Mouse (Mus musculus): ENCODE data around the gene Pold2.
"Not testable (repeated sequence)": the region's sequence is repeated elsewhere in the genome, so short reads cannot be mapped to it uniquely, and the experiment has no call there.

Pold2 gene

DNA sequence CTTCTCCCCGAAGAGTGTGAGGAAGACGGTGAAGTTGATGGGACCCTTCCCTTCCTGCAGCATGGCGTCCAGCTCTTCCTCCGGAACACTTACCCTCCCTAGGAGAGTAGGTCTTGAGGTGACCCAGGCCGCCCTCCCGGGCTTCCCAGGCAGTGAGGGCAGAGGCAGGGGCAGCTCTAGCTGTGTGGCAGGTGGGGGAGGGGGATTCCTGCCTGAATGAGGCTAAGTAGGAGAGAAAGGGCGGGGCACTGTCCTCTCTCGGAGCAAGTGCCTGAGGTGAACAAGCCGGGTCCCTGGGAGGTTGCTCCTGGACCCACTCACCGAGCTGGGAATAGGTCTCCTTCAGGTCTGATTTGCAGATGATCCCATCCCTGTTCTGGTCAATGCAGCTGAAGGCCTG, 19.7 kb upstream of the Pold2 start:
- DNase-seq = no peak

DNA sequence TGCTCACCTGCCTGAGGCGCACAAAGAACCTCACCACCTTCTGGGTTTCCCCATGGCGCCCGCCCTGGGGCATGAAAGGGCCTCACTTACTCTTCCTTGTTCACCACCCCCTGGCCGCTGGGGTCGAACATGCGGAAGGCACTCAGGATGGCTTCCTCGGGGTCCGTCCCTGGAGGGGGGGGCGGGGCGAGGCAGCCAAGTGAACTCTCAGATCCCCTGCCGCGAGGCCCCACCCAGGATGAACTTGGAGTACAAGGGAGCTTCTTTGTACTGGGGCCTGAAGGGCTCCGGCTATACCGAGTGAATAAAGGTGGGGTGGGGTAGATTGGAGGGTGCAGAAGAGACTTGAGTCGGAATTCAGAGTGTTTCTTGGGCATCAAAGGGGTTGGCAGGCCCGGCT, 19.1 kb upstream of the Pold2 start:
- DNase-seq = no peak

DNA sequence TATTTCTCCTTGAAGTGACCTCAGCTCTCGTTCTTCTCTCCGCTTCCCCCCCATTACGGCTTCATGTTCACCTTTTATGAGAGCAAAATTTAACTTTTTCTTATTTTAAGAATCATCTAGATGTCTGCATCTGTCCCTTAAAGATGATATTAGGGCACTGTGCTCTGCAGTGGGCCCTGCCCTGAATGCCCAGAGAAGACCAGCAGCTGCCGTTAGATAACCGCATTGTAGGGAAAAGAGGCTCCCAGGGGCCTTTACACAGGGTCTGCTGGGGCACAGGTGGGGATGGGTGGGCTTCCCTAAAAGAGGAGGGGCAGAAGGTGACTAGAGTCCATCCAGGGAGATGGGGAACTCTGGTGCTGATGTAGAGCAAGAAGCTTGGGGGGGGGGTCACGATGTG, 15.7 kb upstream of the Pold2 start:
- DNase-seq = no peak

DNA sequence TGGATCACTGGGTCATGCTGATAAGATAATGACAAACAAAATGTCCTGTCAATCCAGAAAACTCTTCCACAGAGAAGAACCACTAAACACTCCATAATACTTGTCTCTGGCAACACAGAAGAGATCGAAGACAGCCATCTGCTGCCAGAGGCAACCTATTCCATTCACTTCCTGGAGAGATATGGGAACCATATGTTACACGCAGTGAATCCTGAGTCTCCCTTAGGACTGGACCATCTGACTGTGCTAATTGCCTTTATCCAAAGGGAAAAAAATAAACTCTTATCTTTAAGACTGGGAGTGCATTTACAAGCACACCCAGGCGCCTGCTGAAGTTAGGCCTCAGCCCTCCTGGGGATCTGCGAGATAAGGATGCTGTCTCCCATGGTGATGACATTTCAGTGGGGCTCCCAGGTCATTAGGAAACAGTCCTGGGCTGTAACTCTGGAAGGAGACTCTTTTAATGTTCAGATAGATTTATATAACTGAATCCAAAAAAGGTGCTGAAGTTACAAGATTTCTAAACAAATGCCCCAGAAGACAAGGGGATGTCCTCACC, 14.8 kb upstream of the Pold2 start:
- DNase-seq = no peak

DNA sequence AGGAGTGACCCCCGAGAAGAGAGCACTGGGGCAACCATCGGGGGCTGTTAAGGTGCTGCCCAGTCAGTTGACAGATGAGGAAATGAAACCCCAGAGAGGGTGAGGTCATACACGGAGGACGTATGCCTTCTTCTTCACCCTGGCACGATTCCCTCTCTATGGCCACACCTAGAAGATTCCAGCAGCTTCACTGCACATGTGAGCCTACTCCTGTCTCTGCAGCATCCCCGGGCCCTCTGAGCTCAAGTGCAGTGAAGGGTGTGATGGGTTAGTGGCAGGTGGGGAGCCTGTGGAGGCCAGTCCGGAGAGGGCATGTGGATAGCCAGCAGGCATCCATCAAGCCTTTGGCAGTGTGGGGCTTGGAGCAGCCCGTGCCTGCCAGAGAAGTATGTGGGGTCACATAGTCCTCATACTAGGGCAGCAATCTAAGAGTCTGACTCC, 14.1 kb upstream of the Pold2 start:
- DNase-seq = peak in 1 of 2 experiments; percentile 20

DNA sequence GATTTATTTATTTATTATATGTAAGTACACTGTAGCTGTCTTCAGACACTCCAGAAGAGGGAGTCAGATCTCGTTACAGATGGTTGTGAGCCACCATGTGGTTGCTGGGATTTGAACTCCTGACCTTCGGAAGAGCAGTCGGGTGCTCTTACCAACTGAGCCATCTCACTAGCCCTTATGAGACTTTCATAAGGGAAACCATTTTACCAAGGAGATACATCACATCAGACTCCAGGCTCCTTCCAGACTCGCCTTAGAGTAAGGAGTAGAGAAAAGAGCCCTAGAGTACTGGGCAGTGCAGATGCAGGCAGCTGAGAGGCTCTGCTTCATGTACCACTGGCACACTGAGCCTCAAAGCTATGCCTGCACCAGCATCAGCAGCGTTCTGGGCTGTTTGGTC, 10.5 kb upstream of the Pold2 start:
- DNase-seq = not testable (repeated sequence)

DNA sequence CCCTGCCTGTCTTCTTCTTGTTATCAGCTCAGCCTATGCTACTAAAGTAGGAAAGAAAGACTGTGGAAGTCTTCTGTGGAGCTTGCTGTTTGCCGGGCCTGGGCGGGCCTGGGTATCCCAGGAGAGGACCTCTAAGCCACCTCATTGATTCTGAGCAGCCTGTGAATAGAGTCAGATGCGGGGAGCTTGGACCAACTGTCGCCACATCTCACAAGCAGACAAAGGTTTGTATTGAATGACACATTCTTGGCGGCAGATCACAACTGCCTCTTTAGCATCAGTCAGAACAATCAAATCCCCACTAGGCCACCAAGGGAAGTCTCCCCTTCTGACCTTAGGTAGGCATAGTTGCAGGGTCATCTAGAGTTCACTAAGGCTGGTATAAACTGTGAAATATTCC, 9.2 kb upstream of the Pold2 start:
- DNase-seq = no peak

DNA sequence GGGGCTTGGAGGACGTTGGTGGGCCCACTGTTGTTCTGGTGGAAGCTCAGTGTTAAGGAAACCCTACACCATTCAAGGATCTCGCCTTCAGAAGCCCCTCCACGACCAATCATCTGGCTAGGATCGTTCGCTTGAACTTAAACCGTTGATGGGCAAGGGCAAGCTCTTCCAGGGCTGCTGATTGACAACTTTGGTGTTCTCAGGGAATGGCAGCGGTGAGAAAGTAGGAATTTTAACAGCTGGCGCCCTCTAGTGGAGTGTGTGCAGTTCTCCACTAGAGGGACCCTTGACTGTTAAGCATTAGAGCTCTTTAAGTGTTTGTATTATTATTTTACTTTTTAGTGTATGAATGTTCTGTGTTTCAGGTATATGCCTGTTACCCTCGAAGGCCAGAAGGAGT, 8.1 kb upstream of the Pold2 start:
- DNase-seq = peak in 1 of 2 experiments; percentile 59

DNA sequence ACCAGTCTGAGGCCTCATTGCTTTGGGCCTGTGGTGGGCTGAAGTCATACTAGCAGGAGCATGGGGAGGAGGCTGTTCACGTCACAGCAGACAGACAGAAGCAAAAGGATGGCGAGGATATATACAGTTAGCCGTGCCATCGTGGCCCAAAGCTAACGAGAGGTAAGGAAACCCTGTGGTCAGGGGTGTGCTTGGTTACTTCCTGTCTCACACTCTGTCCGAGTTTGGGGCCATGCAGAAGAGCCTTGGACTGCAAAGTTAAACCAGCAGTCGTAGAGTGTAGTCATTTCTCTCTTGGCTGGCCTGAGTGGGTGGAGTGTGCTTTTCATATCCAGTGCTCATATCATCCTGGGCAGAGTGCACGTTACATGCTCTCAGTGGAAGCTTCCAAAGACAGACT, 4.4 kb upstream of the Pold2 start:
- DNase-seq = peak in 1 of 2 experiments; percentile 13

DNA sequence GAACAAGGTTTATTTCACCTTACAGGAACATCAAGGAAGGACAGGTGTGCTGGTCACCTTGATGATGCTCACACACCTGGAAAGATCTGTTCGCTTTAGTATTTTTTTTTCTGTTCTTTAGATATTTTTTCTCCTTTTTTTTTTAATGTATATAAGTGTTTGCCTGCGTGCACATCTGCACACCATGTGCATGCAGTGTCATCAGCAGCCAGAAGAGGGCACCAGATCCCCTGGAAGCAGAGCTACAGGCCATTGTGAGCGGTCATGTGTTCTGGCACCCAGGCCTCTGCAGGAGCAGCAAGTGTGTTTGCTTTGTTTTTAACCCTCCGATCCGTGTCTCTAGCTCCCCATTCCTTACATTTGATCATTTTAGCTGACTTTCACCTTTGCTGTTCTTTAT, 1.8 kb upstream of the Pold2 start:
- DNase-seq = peak in 1 of 2 experiments; percentile 46

DNA sequence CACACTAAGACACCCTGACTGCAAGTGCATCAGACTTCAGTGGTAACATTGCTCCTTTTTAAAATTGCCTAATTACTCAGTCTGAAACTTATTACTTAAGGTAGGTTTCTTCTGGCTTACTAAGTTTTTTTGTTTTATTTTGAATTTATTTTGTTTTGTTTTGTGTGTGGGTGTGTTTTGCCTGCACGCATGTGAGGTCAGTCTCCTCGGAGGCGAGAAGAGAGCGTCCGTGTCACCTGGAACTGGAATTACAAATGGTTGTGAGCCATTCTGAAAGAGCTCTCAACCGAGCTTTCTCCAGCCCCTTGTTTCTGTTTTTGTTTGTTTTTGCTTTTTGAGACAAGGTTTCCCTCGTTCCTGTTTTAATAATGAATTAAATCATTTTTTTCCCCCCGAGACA, 569 bp upstream of the Pold2 start:
- no peak for DNase-seq

DNA sequence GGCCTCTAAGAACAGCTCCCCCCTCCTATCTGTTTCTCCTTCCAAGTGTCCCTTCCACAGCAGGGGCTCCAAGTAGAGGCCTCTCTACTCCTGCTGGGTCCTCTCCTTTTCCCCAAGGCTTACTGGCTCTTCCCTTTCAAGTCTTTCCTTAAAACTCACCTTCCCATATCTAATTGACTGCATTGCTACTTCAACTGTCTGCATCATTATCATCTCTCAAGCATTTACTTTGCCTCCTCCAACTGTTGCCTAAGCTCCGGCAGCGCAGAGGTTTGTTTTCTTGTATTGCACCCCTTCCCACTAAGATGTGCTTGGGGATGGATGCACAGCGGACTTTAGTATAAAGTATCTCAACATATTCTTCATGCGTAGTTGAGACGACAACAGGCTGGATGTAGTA, 671 bp downstream of the Pold2 start:
- DNase-seq = no peak

DNA sequence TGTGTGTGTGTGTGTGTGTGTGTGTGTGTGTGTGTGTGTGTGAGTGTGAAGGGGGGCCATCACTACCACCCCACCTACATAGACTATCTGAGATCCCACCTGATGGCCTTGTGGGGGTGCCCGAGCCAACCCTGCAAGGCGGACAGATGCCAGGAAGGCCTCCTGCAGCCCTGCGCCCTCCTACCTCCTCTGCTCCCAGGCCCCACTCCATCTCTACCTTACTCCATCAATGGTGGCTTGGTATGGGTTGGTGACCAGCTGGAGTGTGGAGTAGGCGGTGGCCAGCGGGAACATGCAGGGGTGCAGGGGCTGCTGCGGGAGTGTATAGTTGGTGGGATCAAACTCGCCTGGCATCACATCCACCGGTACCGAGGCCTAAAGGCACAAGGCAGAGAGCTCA, 4.9 kb downstream of the Pold2 start:
- DNase-seq = no peak

DNA sequence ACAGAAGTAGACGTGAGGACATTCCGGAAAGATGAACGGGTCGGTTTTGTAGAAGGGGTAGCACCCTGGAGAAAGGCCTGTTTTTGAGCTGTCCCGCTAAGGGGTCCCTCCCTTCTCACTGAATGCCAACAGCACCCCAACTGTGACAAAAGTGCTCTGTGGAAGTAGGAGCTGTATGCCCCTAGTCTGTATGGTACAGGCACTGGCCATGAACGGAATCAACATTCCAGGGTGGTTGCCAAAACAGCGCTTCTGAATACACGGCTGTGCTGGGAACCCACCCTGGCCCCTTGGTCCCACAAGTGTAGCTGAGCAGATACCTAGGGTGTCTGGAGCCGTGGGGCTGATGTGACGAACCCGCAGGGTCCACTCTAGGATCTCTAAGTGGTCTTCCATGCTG, 5.4 kb downstream of the Pold2 start:
- no peak for DNase-seq

DNA sequence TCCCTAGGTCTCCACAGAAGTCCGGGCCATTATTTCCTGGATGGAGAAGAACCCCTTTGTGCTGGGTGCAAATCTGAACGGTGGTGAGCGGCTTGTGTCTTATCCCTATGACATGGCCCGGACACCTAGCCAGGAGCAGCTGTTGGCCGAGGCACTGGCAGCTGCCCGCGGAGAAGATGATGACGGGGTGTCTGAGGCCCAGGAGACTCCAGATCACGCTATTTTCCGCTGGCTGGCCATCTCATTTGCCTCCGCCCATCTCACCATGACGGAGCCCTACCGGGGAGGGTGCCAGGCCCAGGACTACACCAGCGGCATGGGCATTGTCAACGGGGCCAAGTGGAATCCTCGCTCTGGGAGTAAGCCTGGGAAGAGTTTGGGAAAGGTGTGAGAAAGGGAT, 8.0 kb downstream of the Pold2 start:
- DNase-seq = no peak

DNA sequence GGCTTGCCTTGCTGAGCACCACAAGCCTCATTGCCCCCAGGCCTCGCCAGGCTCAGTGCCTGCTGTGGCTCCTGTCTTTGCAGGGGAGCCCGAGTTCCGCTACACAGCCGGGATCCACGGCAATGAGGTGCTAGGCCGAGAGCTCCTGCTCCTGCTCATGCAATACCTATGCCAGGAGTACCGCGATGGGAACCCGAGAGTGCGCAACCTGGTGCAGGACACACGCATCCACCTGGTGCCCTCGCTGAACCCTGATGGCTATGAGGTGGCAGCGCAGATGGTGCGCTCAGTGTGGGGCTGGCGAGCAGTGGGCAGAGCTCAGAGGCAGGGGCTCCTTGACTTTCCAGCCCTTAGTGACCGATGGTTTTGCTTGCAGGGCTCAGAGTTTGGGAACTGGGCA, 8.8 kb downstream of the Pold2 start:
- no peak for DNase-seq

DNA sequence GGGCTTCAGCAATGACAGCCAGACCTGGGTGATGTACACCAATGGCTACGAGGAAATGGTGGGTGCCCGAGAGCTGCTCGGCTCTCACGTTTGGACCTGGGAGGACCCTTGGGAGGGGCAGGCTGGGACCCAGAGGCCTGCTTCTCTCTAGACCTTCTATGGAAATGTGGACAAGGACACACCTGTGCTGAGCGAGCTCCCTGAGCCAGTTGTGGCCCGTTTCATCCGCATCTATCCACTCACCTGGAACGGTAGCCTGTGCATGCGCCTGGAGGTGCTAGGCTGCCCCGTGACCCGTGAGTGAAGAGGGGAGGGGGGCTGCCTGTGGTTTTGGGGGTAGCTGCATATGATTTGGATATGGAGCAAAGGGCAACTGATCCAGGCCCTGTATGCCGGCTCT, 9.8 kb downstream of the Pold2 start:
- no peak for DNase-seq

DNA sequence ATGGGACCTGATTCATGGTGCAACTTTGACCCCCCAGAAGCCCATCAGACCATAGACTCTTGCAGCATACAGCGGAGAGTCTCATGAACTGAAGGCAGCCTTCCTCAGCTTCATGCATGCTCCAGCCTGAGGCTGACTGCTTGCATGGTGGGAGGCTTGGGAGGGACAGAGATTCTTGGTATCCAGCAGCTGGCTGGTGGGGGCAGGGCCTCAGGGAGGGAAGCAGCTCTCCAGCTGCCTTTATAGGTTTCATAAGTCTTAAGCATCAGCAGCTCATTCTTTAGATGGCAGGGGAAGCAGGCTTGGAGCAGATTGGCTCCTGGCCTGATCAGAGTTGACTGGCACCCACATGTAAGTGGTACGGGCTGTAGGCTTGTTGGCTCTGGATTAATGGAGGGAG, 10.9 kb downstream of the Pold2 start:
- no peak for DNase-seq

DNA sequence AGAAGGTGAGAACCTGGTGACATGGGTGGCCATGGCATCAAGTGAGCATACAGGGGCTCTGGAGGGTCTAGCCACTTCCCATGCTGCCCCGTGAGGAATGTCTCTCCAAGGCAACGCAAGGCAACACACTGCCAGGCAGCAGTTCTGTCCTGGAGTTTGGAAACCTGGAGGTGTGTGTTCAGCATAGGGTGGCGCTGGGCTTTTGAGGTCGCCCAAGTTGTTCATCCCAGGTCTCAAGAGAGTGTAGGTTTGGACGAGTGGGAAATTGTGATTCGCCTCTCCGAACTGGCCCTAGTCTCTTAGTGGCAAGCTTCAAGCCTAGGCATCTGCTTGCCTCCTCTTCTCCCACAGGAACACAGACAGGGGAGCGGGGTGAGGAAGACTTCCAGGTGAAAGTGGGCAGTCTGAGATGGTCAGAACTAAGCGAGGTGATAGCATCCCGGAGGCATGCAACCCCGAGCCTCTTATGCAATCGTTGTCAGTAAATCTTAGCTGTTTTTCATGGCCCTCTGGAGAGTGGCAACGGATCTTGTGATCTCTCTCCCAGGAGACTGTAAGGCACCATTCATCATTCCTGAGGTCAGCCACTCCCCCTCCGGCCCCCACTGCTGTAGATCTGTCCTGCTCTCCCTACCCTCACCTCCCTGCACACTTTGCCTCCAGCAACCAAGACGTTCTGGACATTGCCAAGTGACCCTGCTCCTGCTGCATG, 15.5 kb downstream of the Pold2 start:
- DNase-seq = no peak

DNA sequence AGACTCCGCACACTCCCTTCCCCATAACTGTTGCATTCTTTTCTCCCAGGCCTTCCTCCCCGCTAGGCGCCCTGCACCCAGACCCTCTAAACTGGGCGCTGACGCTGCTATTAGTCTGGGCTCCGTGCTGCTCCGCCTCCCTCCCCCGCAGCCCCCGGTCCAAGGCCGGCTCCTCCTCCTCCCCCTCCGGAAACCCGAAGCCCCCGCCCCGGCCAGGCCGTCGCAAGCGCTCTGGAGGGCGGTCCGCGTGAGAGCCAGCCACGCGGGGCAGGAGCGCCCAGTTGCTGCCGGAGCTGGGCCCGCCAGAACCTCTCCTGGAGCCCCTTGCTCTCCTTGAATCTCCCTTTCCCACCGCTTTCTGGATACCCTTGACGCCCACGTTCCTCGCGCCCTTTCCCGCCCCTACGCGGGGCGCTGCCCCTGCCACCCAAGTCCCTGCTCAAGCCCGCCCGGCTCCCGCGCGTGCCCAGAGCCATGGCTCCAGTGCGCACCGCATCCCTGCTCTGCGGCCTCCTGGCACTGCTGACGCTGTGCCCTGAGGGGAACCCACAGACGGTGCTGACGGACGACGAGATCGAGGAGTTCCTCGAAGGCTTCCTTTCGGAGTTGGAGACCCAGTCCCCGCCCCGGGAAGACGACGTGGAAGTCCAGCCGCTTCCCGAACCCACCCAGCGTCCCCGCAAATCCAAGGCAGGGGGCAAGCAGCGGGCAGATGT, 16.3 kb downstream of the Pold2 start, which contains the start of gene Aebp1:
TSS of gene Aebp1 (plus strand) at position 270 of the 716 bp plus-strand sequence.
- peak in 1 of 2 experiments; percentile 21 for DNase-seq

DNA sequence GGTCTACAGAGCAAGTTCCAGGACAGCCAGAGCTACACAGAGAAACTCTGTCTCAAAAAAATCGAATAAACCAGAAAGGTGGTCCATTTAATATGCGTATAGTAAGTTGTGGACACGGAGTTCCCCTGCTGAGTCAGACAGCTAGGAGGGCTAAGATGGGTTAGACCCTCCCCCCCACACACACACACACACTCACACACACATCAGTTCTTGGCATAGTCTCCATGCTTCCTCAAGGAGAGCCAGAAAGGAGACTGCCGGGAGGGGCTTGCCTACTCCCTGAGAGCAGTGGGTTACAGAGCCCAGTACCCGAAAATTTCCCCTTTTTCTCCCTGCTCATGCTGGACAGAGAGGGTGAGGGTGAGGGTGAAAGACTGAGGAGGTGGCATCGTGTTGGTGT, 17.5 kb downstream of the Pold2 start:
- DNase-seq = no peak

DNA sequence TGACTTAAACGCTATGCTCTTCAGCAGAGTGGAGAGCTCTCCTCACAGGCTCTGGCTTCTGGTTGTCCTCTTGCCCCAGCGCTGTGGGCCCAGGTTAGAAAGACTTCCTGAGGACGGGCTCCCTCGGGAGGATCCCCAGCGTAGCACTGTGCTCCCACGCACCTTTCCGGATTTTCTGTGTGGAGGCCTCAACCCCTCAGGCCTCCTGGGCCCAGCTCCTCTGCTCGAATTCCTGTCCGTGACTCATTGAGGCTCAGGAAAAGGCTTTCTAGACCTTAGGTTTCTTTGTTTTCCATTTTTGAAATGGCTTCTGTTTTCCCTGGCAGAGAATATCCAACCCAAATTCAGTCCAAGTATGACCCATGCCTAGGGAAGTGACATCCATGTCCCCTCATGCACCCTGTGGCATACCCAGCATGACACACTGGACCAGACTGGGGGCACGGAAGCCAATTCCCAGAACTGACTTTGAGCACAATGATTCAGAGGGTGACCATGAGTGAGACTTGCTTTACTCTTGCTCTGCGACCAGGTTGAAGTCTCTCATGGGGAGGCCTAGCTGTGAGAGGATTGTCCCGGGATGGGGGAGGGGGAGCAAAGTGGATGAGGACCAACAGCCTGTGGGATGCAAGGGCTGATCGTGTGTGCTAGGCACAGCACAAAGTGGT, 18.1 kb downstream of the Pold2 start:
- DNase-seq = no peak

DNA sequence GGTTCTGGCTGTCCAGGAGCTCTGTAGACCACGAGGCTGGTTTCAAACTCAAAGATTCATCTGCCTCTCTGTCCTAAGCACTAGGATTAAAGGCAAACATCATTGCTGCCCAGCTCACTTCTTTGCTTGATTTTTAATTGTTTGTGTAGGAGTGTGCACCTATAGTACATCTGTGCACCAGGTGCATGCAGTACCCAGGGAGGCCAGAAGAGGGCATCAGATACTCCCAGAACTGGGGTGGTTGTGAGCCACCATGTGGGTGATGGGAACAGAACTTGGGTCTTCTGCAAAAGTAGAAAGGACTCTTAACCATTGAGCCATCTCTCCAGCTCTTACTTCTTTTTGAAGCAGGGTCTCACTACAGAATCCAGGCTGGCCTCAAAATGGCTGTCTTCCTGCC, 19.4 kb downstream of the Pold2 start:
- DNase-seq = no peak
